Mouse (Mus musculus) MEL (cell line): ENCODE results near the gene Slc17a7.

ENCODE experiments used
- CTCF ChIP-seq, 3 experiments: IDR thresholded peaks in 2 of 3; conservative IDR thresholded peaks in 1 of 3; 2 replicates each; pipeline ENCODE4 v1.5.1; 2011 to 2012; ENCODE audit warnings: low read length in 3 of 3, low read depth in 2 of 3, mild to moderate bottlenecking in 2 of 3, improper control_type of control experiment in 1 of 3, inconsistent platforms in 1 of 3, mixed read lengths in 1 of 3, moderate library complexity in 1 of 3; ENCODE audit not compliant: control insufficient read depth in 1 of 3, insufficient read depth in 1 of 3, poor library complexity in 1 of 3, severe bottlenecking in 1 of 3
- EP300 ChIP-seq, 2 experiments: IDR thresholded peaks; 2 replicates each; pipeline ENCODE4 v1.6.1; 2011; ENCODE audit warnings: improper control_type of control experiment in 2 of 2, low read length in 2 of 2, low read depth in 1 of 2, mild to moderate bottlenecking in 1 of 2
- ETS1 ChIP-seq: IDR thresholded peaks from 2 replicates; pipeline ENCODE4 v1.6.1; 2012; ENCODE audit warnings: low read depth, mild to moderate bottlenecking, inconsistent platforms, low read length, improper control_type of control experiment, moderate library complexity
- GATA1 ChIP-seq: IDR thresholded peaks from 2 replicates; pipeline ENCODE4 v1.6.1; 2011; ENCODE audit warnings: low read depth, low read length, improper control_type of control experiment
- MAX ChIP-seq: IDR thresholded peaks from 2 replicates; pipeline ENCODE4 v1.6.1; 2011; ENCODE audit warnings: low read length, improper control_type of control experiment
- MEF2A ChIP-seq: IDR thresholded peaks from 2 replicates; pipeline ENCODE4 v1.6.1; 2014; ENCODE audit warnings: low read depth, mild to moderate bottlenecking, inconsistent platforms, low read length, improper control_type of control experiment; ENCODE audit not compliant: poor library complexity, insufficient replicate concordance, severe bottlenecking; ENCODE audit errors: extremely low read depth
- TCF12 ChIP-seq: IDR thresholded peaks from 2 replicates; pipeline ENCODE4 v1.6.1; 2014; ENCODE audit warnings: low read depth, mild to moderate bottlenecking, inconsistent platforms, low read length, improper control_type of control experiment, moderate library complexity
- ZKSCAN1 ChIP-seq: IDR thresholded peaks from 2 replicates; pipeline ENCODE4 v1.6.1; 2012; ENCODE audit warnings: low read depth, mild to moderate bottlenecking, inconsistent platforms, low read length, improper control_type of control experiment, moderate library complexity

DNA sequence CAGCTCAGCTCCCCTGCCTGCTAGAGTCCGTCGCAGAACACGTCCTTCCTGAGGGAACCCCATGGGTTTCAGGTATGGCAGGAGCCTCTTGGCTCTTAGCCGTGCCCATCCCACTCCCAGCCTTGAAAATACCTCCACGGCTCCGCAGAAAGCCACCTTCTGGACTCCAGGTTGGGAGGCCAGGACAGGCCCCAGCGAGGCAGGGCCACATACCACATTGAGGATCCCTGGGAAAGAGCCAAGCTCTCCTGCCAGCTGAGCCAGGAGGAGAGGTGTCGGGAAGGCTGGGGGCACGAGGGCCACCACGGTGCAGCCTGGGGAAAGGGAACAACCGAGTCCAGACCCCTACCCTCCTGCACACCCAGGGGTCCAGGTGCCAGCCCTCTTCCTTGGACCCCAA, 16.5 kb upstream of the Slc17a7 start:
- TF ChIP-seq GATA1 (no peak), ETS1 (no peak), CTCF (IDR thresholded peaks at IDR 0.05 in 2 of 3, conservative IDR thresholded peaks at IDR 0.05 in 1 of 3; ENCODE audit: control insufficient read depth in 1 of 3, insufficient read depth in 1 of 3, low read depth in 2 of 3, low read length in 3 of 3, poor library complexity in 1 of 3, severe bottlenecking in 1 of 3) (no peak), ZKSCAN1 (no peak), MAX (no peak), TCF12 (no peak), EP300 (IDR thresholded peaks at IDR 0.05; ENCODE audit: low read depth in 1 of 2, low read length in 2 of 2) (no peak), MEF2A (no peak)
